Mouse (Mus musculus) hindbrain, embryonic 14.5 days (tissue): ENCODE measurements around the gene Ttc34. TPM values are rescaled to one million over a fixed set of nuclear protein-coding genes. Genes with fewer than 3 reads are reported as not detected.

Experiments used
- ATAC-seq: fragments of 200-750 bp; cut with Nextera tagmentation; 2 replicates; pipeline ENCODE4 v1.8.0; 2017; ENCODE audit warnings: moderate number of reproducible peaks, mild to moderate bottlenecking, moderate TSS enrichment, moderate library complexity; ENCODE audit not compliant: low FRiP score
- DNase-seq: peaks from one replicate; pipeline ENCODE4 v3.0.0-alpha.2; 2015; ENCODE audit warnings: low spot score
- H3K27ac ChIP-seq: fragments of 300-500 bp; sonication (generic); 2 replicates; pipeline ENCODE4 v1.5.1; 2014; ENCODE audit warnings: mild to moderate bottlenecking, moderate library complexity
- H3K27me3 ChIP-seq: fragments of 300-500 bp; sonication (generic); 2 replicates; pipeline ENCODE4 v1.6.1; 2014; ENCODE audit warnings: mild to moderate bottlenecking, low read length, mixed read lengths; ENCODE audit not compliant: control insufficient read depth, insufficient read depth
- H3K36me3 ChIP-seq: fragments of 300-500 bp; sonication (generic); replicated peaks from 2 replicates; pipeline ENCODE4 v1.6.1; 2014; ENCODE audit not compliant: control insufficient read depth, insufficient read depth
- H3K4me1 ChIP-seq: fragments of 300-500 bp; sonication (generic); replicated peaks from 2 replicates; pipeline ENCODE4 v1.6.1; 2014; ENCODE audit warnings: antibody characterized with exemption, low read length, mixed read lengths; ENCODE audit not compliant: control insufficient read depth, insufficient read depth
- H3K4me2 ChIP-seq: fragments of 300-500 bp; sonication (generic); replicated peaks from 2 replicates; pipeline ENCODE4 v1.6.1; 2014; ENCODE audit warnings: mild to moderate bottlenecking, moderate library complexity
- H3K4me3 ChIP-seq: fragments of 300-500 bp; sonication (generic); replicated peaks from 2 replicates; pipeline ENCODE4 v1.5.1; 2014; ENCODE audit warnings: mild to moderate bottlenecking, low read length
- H3K9ac ChIP-seq: fragments of 300-500 bp; sonication (generic); 2 replicates; pipeline ENCODE4 v1.6.1; 2014
- H3K9me3 ChIP-seq: fragments of 300-500 bp; sonication (generic); 2 replicates; pipeline ENCODE4 v1.6.1; 2016; ENCODE audit warnings: low read length; ENCODE audit not compliant: control insufficient read depth
- WGBS: fragments of 180-500 bp; shearing (Covaris S2); extraction: QIAGEN DNeasy Blood & Tissue Kit; methylation state at CpG from one replicate; pipeline ENCODE4 v1.1.7; 2014; 5-methylcytosine and 5-hydroxymethylcytosine counted together
- polyA plus RNA-seq: library from polyadenylated mRNA; unstranded; fragments of >200 nt; fragmentation: Nextera tagmentation; extraction: Ambion mirVana; gene quantifications from 2 replicates; pipeline ENCODE4 v1.2.1, GENCODE M21; 2014

Gene Ttc34
- polyA plus RNA-seq, 1 experiment from 2014 or later, result 2.4 TPM

- Histone ChIP-seq H3K27me3 (no peaks in the 10 kb centered on the region), H3K9ac (peak within 1 kb of the TSS; percentile 74), H3K4me3 (peak within 1 kb of the TSS; percentile 62), H3K27ac (peak within 1 kb of the TSS; percentile 68), H3K4me1 (peaks cover 22% of the 10 kb centered on the region), H3K4me2 (peak within 1 kb of the TSS; percentile 97), H3K9me3 (no peaks in the 10 kb centered on the region), H3K36me3 (no peaks in the 10 kb centered on the region)
- ATAC-seq (peak; percentile 97), DNase-seq (peak; percentile 87)
- 4% methylated on average over 43 of the region's 43 CpGs for WGBS
Observed at GRCm38 (mm10) chr4:154898506-154899446, 61.5 kb downstream of the Ttc34 start, which contains the start of gene Fam213b. TSS of gene Fam213b (minus strand) at chr4:154899135.

GRCm38 (mm10) chr4:154902371-154902770, 65.1 kb downstream of the Ttc34 start:
- no peak overlapping the region for H3K4me3 ChIP-seq
- no peak overlapping the region for H3K9ac ChIP-seq
- peaks cover 15% of the 10 kb centered on the region for H3K4me1 ChIP-seq
- no peak overlapping the region for H3K4me2 ChIP-seq
- no peaks in the 10 kb centered on the region for H3K36me3 ChIP-seq
- WGBS, result 87% methylated on average over 2 of the region's 2 CpGs
- H3K9me3 ChIP-seq, result no peaks in the 10 kb centered on the region
- DNase-seq, result no peak
- no peak overlapping the region for H3K27ac ChIP-seq
- 0 out of 2 replicates have a peak, but pooled peaks cover 11% of the 10 kb centered on the region for H3K27me3 ChIP-seq
- ATAC-seq, result no peak

- ATAC-seq (peak; percentile 95), DNase-seq (peak; percentile 83)
- Histone ChIP-seq H3K36me3 (no peaks in the 10 kb centered on the region), H3K27me3 (0 out of 2 replicates have a peak, but pooled peaks cover 11% of the 10 kb centered on the region), H3K9me3 (no peaks in the 10 kb centered on the region), H3K4me3 (peak overlapping the region; percentile 32), H3K27ac (no peak overlapping the region), H3K4me2 (peak overlapping the region; percentile 72), H3K4me1 (0 out of 2 replicates have a peak, but pooled peaks cover 3% of the 10 kb centered on the region), H3K9ac (peak overlapping the region; percentile 37)
- 4% methylated on average over 16 of the region's 16 CpGs for WGBS
Observed at GRCm38 (mm10) chr4:154904185-154905071, 67.2 kb downstream of the Ttc34 start.

- ATAC-seq (0 out of 2 replicates have a peak, but pooled peaks have one; percentile 48), DNase-seq (peak; percentile 82)
- Histone ChIP-seq H3K27me3 (0 out of 2 replicates have a peak, but pooled peaks cover 11% of the 10 kb centered on the region), H3K27ac (no peak overlapping the region), H3K4me1 (0 out of 2 replicates have a peak, but pooled peaks cover 3% of the 10 kb centered on the region), H3K9me3 (no peaks in the 10 kb centered on the region), H3K36me3 (no peaks in the 10 kb centered on the region), H3K4me2 (no peak overlapping the region), H3K4me3 (no peak overlapping the region), H3K9ac (no peak overlapping the region)
- whole genome bisulfite sequencing, result 50% methylated on average over 17 of the region's 17 CpGs
Observed at GRCm38 (mm10) chr4:154907833-154908232, 70.6 kb downstream of the Ttc34 start.

- WGBS, result 94% methylated on average over 5 of the region's 5 CpGs
- H3K27ac ChIP-seq, result no peak overlapping the region
Observed at GRCm38 (mm10) chr4:154908490-154908889, 71.2 kb downstream of the Ttc34 start.

GRCm38 (mm10) chr4:154910606-154911522, 73.6 kb downstream of the Ttc34 start:
- H3K4me1 ChIP-seq, result no peaks in the 10 kb centered on the region
- ATAC-seq (no peak), DNase-seq (no peak)
- H3K27ac ChIP-seq, result no peak overlapping the region
- WGBS, result 20% methylated on average over 15 of the region's 15 CpGs
- H3K4me3 ChIP-seq, result no peak overlapping the region
- H3K9ac ChIP-seq, result no peak overlapping the region
- H3K36me3 ChIP-seq, result no peaks in the 10 kb centered on the region
- no peaks in the 10 kb centered on the region for H3K9me3 ChIP-seq
- H3K4me2 ChIP-seq, result no peak overlapping the region
- H3K27me3 ChIP-seq, result no peaks in the 10 kb centered on the region

More at GRCm38 (mm10) chr4:154908490-154908889, 71.2 kb downstream of the Ttc34 start:
- H3K9ac ChIP-seq, result no peak overlapping the region
- no peak overlapping the region for H3K4me3 ChIP-seq
- no peaks in the 10 kb centered on the region for H3K9me3 ChIP-seq
- H3K36me3 ChIP-seq, result no peaks in the 10 kb centered on the region
- 0 out of 2 replicates have a peak, but pooled peaks cover 11% of the 10 kb centered on the region for H3K27me3 ChIP-seq
- ATAC-seq, result no peak
- DNase-seq, result no peak
- no peak overlapping the region for H3K4me2 ChIP-seq
- 0 out of 2 replicates have a peak, but pooled peaks cover 3% of the 10 kb centered on the region for H3K4me1 ChIP-seq

GRCm38 (mm10) chr4:154911644-154912043, 74.4 kb downstream of the Ttc34 start:
- H3K27me3 ChIP-seq, result no peaks in the 10 kb centered on the region
- 68% methylated on average over 2 of the region's 2 CpGs for WGBS
- H3K4me3 ChIP-seq, result no peak overlapping the region
- DNase-seq, result no peak
- H3K27ac ChIP-seq, result no peak overlapping the region
- H3K9ac ChIP-seq, result no peak overlapping the region
- no peaks in the 10 kb centered on the region for H3K36me3 ChIP-seq
- no peak overlapping the region for H3K4me2 ChIP-seq
- H3K9me3 ChIP-seq, result no peaks in the 10 kb centered on the region
- no peaks in the 10 kb centered on the region for H3K4me1 ChIP-seq
- ATAC-seq, result no peak

- Histone ChIP-seq H3K27me3 (no peaks in the 10 kb centered on the region), H3K9me3 (no peaks in the 10 kb centered on the region), H3K9ac (no peak overlapping the region), H3K4me3 (no peak overlapping the region), H3K4me2 (no peak overlapping the region), H3K27ac (no peak overlapping the region), H3K4me1 (no peaks in the 10 kb centered on the region), H3K36me3 (no peaks in the 10 kb centered on the region)
- DNase-seq (no peak), ATAC-seq (no peak)
- 98% methylated on average over 3 of the region's 3 CpGs for WGBS
Observed at GRCm38 (mm10) chr4:154913845-154914244, 76.6 kb downstream of the Ttc34 start.
